Mouse (Mus musculus) kidney, embryonic 14.5 days (tissue): Measurements from ENCODE around the gene Ebf3. TPM values are rescaled to one million over a fixed set of nuclear protein-coding genes. Genes with fewer than 3 reads are reported as not detected.

Source experiments
- ATAC-seq: fragments of 200-750 bp; cut with Nextera tagmentation; 2 replicates; pipeline ENCODE4 v1.8.0; 2017; ENCODE audit warnings: moderate number of reproducible peaks, mild to moderate bottlenecking, moderate TSS enrichment, moderate library complexity; ENCODE audit not compliant: low FRiP score, low TSS enrichment
- H3K27ac ChIP-seq: fragments of 300-500 bp; sonication (generic); 2 replicates; pipeline ENCODE4 v1.5.1; 2014; ENCODE audit warnings: low read depth, mild to moderate bottlenecking, low read length, moderate library complexity, mixed read lengths
- H3K27me3 ChIP-seq: fragments of 300-500 bp; sonication (generic); 2 replicates; pipeline ENCODE4 v1.6.1; 2014; ENCODE audit warnings: mild to moderate bottlenecking, low read length; ENCODE audit not compliant: control insufficient read depth, insufficient read depth
- H3K36me3 ChIP-seq: fragments of 300-500 bp; sonication (generic); 2 replicates; pipeline ENCODE4 v1.6.1; 2014; ENCODE audit warnings: low read length, mixed read lengths; ENCODE audit not compliant: control insufficient read depth, insufficient read depth
- H3K4me1 ChIP-seq: fragments of 300-500 bp; sonication (generic); 2 replicates; pipeline ENCODE4 v1.6.1; 2014; ENCODE audit warnings: low read length, mixed read lengths; ENCODE audit not compliant: control insufficient read depth, insufficient read depth
- H3K4me2 ChIP-seq: fragments of 300-500 bp; sonication (generic); replicated peaks from 2 replicates; pipeline ENCODE4 v1.6.1; 2014; ENCODE audit warnings: low read depth, mild to moderate bottlenecking, low read length
- H3K4me3 ChIP-seq: fragments of 300-500 bp; sonication (generic); 2 replicates; pipeline ENCODE4 v1.5.1; 2014; ENCODE audit warnings: mild to moderate bottlenecking, low read length
- H3K9ac ChIP-seq: fragments of 300-500 bp; sonication (generic); 2 replicates; pipeline ENCODE4 v1.6.1; 2014; ENCODE audit warnings: low read depth, mild to moderate bottlenecking, low read length, moderate library complexity
- H3K9me3 ChIP-seq: fragments of 300-500 bp; sonication (generic); 2 replicates; pipeline ENCODE4 v1.6.1; 2016; ENCODE audit warnings: low read length; ENCODE audit not compliant: control insufficient read depth
- WGBS: fragments of 180-500 bp; shearing (Covaris S2); extraction: QIAGEN DNeasy Blood & Tissue Kit; methylation state at CpG from one replicate; pipeline ENCODE4 v1.1.7; 2014; 5-methylcytosine and 5-hydroxymethylcytosine counted together
- polyA plus RNA-seq: library from polyadenylated mRNA; unstranded; fragments of >200 nt; fragmentation: Nextera tagmentation; extraction: Ambion mirVana; gene quantifications from 2 replicates; pipeline ENCODE4 v1.2.1, GENCODE M21; 2014

Gene Ebf3
- polyA plus RNA-seq, 1 experiment from 2014 or later = 1.8 TPM

DNA sequence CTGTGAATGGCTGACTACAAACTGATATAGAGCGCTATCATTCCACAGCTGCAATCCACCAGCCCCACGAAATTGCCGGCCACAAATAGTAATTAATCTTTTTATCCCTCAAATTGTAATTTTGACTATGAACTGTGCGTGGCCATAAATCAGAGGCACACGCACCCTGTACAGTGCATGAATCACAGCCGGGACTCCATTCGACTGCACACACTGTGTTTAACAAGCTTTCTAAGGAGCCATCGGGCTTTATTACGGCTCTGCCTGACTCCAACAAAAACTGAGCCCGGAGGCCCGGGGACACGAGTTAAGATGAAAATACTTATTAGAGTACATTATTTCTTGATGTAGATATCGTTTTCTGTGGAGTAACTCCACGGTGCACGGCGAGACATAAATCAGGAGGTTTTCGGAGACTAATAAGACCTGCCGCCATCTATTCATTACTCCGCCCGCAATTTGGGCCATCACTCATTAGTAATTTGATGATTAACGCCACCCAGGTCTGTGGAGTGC, 107.4 kb downstream of the Ebf3 start:
- ATAC-seq = no peak
- H3K27me3 ChIP-seq = no peaks in the 10 kb centered on the region
- H3K9ac ChIP-seq = no peak overlapping the region
- H3K27ac ChIP-seq = no peak overlapping the region
- no peaks in the 10 kb centered on the region for H3K4me1 ChIP-seq
- no peaks in the 10 kb centered on the region for H3K9me3 ChIP-seq
- WGBS = 56% methylated on average over 21 of the region's 21 CpGs
- no peak overlapping the region for H3K4me2 ChIP-seq
- H3K36me3 ChIP-seq = no peaks in the 10 kb centered on the region
- H3K4me3 ChIP-seq = no peak overlapping the region

DNA sequence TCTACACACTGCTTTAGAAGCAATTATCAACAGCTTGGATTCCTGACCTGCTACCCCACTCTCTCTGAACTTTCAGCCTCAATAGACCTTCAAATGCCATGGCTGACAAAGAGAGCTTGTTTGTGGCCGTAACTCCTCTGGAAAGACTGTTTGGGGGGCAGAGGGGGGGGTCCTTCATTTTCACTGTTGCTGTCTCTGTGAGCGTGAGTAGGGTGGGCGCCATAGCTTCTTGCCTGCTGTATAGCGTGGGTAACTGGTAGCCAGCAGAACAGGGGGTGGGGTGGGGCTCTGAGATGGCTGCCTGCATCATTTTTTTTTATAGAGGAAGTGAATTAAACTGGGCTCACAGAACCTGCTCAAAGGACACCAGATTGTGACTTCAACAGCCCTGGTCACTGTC, 114.7 kb downstream of the Ebf3 start:
- Histone ChIP-seq H3K9me3 (no peaks in the 10 kb centered on the region), H3K9ac (no peak overlapping the region), H3K4me2 (no peak overlapping the region), H3K4me1 (no peaks in the 10 kb centered on the region), H3K27me3 (no peaks in the 10 kb centered on the region), H3K36me3 (no peaks in the 10 kb centered on the region), H3K27ac (no peak overlapping the region), H3K4me3 (no peak overlapping the region)
- ATAC-seq = no peak
- WGBS = 94% methylated on average over 4 of the region's 4 CpGs

DNA sequence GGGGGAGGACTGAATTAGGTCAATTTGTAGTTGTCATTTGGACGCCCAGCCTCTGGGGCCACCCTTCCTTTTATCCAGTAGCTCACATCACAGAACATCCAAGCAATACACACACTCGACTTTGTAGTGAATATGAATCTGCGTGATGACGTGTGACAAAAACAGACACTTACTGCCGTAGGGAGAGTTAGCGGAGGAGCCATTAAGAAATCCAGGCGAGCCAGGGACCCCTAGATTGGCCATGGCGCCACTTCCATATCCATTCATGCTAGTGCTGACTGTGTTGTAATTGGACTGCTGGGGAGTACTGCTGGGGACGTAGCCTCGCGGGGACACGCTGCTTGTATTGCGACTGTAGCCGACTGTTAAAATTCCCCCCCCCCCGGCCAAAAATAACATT, 115.3 kb downstream of the Ebf3 start:
- Histone ChIP-seq H3K27ac (no peak overlapping the region), H3K9me3 (no peaks in the 10 kb centered on the region), H3K36me3 (no peaks in the 10 kb centered on the region), H3K9ac (no peak overlapping the region), H3K4me2 (no peak overlapping the region), H3K27me3 (no peaks in the 10 kb centered on the region), H3K4me1 (no peaks in the 10 kb centered on the region), H3K4me3 (no peak overlapping the region)
- no peak for ATAC-seq
- WGBS = 90% methylated on average over 15 of the region's 15 CpGs

DNA sequence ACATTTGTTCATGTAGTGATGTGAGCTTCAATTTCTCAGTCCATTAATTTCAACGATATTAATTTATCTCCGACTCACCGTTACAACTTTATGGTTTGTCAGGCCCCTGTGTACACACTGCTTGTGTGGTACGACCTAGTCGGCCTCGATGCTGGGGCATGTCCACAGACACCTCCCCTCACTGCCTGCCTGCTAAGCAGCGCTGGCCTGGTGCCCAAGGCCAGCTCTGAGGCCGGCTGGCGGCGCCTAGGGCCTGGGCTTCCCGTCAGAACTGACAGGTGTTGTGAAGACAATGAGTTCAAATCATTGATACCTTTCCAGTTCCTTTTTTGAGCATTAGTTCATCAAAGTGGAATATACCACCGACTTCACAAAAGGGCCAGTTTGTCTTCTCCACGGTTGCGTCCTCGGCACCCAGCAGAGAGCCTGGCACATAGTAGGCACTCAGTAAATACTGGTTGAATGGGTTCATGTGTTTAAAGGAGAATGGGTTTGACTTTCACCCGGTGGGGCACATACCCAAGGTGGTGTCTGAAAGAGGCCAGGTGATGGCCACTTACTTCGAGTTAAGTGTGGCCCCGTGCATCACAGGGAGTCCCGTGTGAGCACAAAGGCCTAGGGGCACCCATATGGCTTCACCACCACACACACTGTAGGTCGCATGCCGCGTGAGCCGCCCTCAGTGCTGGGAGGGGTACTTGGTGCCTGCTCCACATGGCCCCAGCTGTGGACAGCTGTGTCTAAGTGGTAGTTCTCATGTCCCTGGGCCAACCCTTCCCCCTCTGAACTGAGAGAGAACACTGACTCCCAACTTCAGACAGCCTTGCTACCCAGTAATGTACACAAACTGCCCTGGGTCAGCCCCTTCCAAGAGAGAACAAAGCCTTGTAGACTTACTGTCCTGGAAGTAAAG, 116.9 kb downstream of the Ebf3 start:
- Histone ChIP-seq H3K4me2 (no peak overlapping the region), H3K9ac (no peak overlapping the region), H3K36me3 (no peaks in the 10 kb centered on the region), H3K4me3 (no peak overlapping the region), H3K4me1 (no peaks in the 10 kb centered on the region), H3K9me3 (no peaks in the 10 kb centered on the region), H3K27ac (no peak overlapping the region), H3K27me3 (no peaks in the 10 kb centered on the region)
- no peak for ATAC-seq
- WGBS = 77% methylated on average over 23 of the region's 23 CpGs

DNA sequence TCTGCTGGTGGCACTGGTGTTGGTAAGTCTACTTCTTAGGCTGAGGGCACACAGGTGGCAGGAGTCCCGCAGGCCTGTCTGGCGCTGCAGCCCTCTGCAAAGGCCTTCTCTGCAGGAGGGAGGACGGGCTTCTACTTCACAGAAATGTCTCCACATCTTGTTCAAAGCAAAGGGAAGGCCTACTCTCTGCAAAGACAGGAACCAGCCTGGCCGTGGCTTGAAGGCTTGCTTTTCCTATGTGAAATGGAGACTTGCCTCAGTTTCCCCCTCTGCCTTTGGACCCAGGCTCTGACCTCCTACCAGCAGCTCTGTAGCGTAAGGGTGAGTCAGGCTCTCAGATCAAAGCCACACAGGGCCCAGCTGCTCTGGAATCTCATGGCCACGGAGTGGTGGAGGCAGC, 117.7 kb downstream of the Ebf3 start:
- no peak for ATAC-seq

DNA sequence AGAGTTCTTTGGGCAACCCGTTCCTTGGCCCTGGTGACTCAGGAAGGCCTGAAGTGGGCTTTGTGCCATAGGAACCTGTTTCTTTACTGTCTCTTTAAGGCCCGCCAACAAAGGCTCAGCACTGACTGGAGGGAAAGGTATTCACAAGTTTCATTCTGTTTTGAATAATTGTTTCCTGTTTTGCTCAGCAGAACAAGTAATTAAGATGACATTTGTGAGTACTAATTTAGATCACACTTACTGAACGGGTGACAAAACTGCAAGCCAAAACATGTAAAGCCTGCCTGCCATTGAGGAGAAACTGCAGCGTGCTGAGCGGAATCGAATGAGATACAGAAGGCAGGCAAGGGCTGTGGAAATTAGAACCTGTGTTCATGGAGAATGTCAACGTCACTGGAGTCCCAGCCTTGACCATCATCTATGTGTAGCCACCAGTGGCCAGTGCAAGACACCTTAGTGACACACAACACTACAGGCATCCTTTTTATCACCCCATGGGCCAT, 121.4 kb downstream of the Ebf3 start:
- H3K4me1 ChIP-seq = no peaks in the 10 kb centered on the region
- H3K9ac ChIP-seq = no peak overlapping the region
- no peaks in the 10 kb centered on the region for H3K27me3 ChIP-seq
- H3K4me3 ChIP-seq = no peak overlapping the region
- no peak for ATAC-seq
- no peak overlapping the region for H3K27ac ChIP-seq
- no peaks in the 10 kb centered on the region for H3K36me3 ChIP-seq
- no peaks in the 10 kb centered on the region for H3K9me3 ChIP-seq
- H3K4me2 ChIP-seq = no peak overlapping the region
- 82% methylated on average over 7 of the region's 7 CpGs for WGBS

More for the DNA sequence above, 117.7 kb downstream of the Ebf3 start:
- H3K4me3 ChIP-seq = no peak overlapping the region
- H3K36me3 ChIP-seq = no peaks in the 10 kb centered on the region
- H3K4me2 ChIP-seq = no peak overlapping the region
- no peak overlapping the region for H3K9ac ChIP-seq
- no peak overlapping the region for H3K27ac ChIP-seq
- 78% methylated on average over 6 of the region's 6 CpGs for WGBS
- H3K4me1 ChIP-seq = no peaks in the 10 kb centered on the region
- no peaks in the 10 kb centered on the region for H3K9me3 ChIP-seq
- no peaks in the 10 kb centered on the region for H3K27me3 ChIP-seq

DNA sequence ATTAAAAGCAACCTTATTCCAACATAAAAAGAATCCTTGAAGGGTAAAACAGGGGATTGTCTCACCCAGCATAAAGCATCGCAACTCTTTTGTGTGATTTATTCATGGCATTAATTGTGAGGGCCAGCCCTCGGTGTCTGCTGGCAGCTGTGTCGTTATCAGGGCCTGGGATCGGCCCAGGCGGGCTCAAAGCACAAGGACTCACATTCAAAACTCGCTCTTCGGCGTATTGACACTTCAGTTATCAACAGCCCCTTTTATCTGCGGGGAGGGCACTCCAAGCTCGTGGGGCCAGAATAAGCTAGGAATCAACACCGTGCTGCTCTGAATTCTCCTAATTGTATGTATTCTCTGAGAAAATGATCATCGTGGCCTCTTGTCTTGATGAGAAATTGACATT, 122.4 kb downstream of the Ebf3 start:
- ATAC-seq = no peak
- H3K9me3 ChIP-seq = no peaks in the 10 kb centered on the region
- H3K27me3 ChIP-seq = no peaks in the 10 kb centered on the region
- WGBS = 66% methylated on average over 12 of the region's 12 CpGs
- no peak overlapping the region for H3K4me2 ChIP-seq
- H3K4me1 ChIP-seq = no peaks in the 10 kb centered on the region
- H3K27ac ChIP-seq = no peak overlapping the region
- H3K4me3 ChIP-seq = no peak overlapping the region
- H3K36me3 ChIP-seq = no peaks in the 10 kb centered on the region
- H3K9ac ChIP-seq = no peak overlapping the region

DNA sequence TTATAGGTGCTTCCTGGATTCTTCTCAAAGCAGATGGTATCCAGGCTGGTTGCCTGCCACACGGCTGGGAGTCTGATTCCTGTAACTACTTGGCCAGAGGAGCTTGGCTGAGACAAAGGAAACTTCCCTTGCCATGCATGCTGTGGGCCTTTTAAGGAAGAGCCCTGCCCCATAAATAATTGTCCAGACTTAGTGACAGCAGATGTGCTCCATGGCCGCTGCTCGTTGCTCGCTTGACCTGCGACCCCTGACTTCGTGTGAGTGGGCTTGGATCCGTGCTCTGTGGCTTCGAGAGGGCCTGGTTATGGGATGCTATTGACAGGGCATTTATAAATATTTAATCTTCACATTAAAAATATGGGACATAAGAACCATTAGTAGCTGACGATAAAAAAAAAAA, 142.0 kb downstream of the Ebf3 start:
- Histone ChIP-seq H3K4me2 (no peak overlapping the region), H3K27ac (no peak overlapping the region), H3K9ac (no peak overlapping the region), H3K27me3 (no peaks in the 10 kb centered on the region), H3K4me3 (no peak overlapping the region), H3K9me3 (no peaks in the 10 kb centered on the region), H3K36me3 (no peaks in the 10 kb centered on the region), H3K4me1 (no peaks in the 10 kb centered on the region)
- 25% methylated on average over 9 of the region's 9 CpGs for WGBS
- ATAC-seq = no peak

DNA sequence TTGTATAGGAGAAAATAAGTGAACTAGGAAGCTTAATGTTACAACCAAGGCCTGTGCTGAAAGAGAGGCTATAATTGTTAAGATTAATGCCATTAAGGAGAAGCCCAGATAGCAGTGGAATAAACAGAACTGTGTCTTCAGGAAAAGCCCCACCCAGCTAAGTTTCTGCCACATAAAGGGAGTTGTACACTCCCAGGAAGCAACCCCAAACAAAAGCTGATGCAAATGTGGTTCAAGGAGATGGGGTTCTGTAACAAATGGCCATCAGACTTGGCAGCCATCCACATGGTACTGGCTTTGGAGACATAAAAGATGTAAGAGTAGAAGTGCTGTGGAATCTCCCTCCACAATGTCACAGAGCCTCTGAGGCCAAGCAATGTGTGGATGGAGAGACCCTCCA, 155.2 kb downstream of the Ebf3 start:
- Histone ChIP-seq H3K36me3 (no peaks in the 10 kb centered on the region), H3K27ac (no peak overlapping the region), H3K27me3 (no peaks in the 10 kb centered on the region), H3K4me3 (no peak overlapping the region), H3K4me1 (no peaks in the 10 kb centered on the region), H3K9ac (no peak overlapping the region), H3K9me3 (no peaks in the 10 kb centered on the region), H3K4me2 (no peak overlapping the region)
- no peak for ATAC-seq
